Mouse (Mus musculus) intestine, postnatal 0 days (tissue): ENCODE measurements around the gene Bcl2l11. TPM values are rescaled to one million over a fixed set of nuclear protein-coding genes. Genes with fewer than 3 reads are reported as not detected.

ENCODE experiments used
- ATAC-seq: fragments of 200-750 bp; cut with Nextera tagmentation; 2 replicates; pipeline ENCODE4 v1.8.0; 2017; ENCODE audit warnings: mild to moderate bottlenecking, moderate TSS enrichment, moderate library complexity
- H3K27ac ChIP-seq: fragments of 300-500 bp; sonication (generic); 2 replicates; pipeline ENCODE4 v1.5.1; 2014; ENCODE audit warnings: mild to moderate bottlenecking, low read depth, low read length, moderate library complexity
- H3K27me3 ChIP-seq: fragments of 300-500 bp; sonication (generic); replicated peaks from 2 replicates; pipeline ENCODE4 v1.6.1; 2014; ENCODE audit warnings: low read length, mixed read lengths; ENCODE audit not compliant: control insufficient read depth, insufficient read depth
- H3K36me3 ChIP-seq: fragments of 300-500 bp; sonication (generic); 2 replicates; pipeline ENCODE4 v1.6.1; 2014; ENCODE audit warnings: mild to moderate bottlenecking, moderate library complexity; ENCODE audit not compliant: control insufficient read depth, insufficient read depth
- H3K4me1 ChIP-seq: fragments of 300-500 bp; sonication (generic); replicated peaks from 2 replicates; pipeline ENCODE4 v1.6.1; 2014; ENCODE audit warnings: antibody characterized with exemption, low read length, mixed read lengths; ENCODE audit not compliant: control insufficient read depth, insufficient read depth
- H3K4me2 ChIP-seq: fragments of 300-500 bp; sonication (generic); replicated peaks from 2 replicates; pipeline ENCODE4 v1.6.1; 2014; ENCODE audit warnings: low read depth, mild to moderate bottlenecking, moderate library complexity
- H3K4me3 ChIP-seq: fragments of 300-500 bp; sonication (generic); 2 replicates; pipeline ENCODE4 v1.5.1; 2014; ENCODE audit warnings: low read depth, low read length
- H3K9ac ChIP-seq: fragments of 300-500 bp; sonication (generic); 2 replicates; pipeline ENCODE4 v1.6.1; 2014; ENCODE audit warnings: mild to moderate bottlenecking, low read depth, low read length
- H3K9me3 ChIP-seq: fragments of 300-500 bp; sonication (generic); 2 replicates; pipeline ENCODE4 v1.6.1; 2016; ENCODE audit warnings: mixed run types; ENCODE audit not compliant: control insufficient read depth
- CTCF ChIP-seq: sonication (generic); IDR thresholded peaks from 2 replicates; pipeline ENCODE4 v1.5.1; 2016; ENCODE audit warnings: low read depth, mild to moderate bottlenecking, control low read depth, antibody characterized with exemption, moderate library complexity
- WGBS: fragments of 180-500 bp; shearing (Covaris S2); extraction: QIAGEN DNeasy Blood & Tissue Kit; methylation state at CpG from one replicate; pipeline ENCODE4 v1.1.7; 2014; 5-methylcytosine and 5-hydroxymethylcytosine counted together
- polyA plus RNA-seq: library from polyadenylated mRNA; unstranded; fragments of >200 nt; fragmentation: Nextera tagmentation; extraction: Ambion mirVana; gene quantifications from 2 replicates; pipeline ENCODE4 v1.2.1, GENCODE M21; 2015

The Bcl2l11 gene
- polyA plus RNA-seq, 1 experiment from 2014 or later: 7.5 TPM

DNA sequence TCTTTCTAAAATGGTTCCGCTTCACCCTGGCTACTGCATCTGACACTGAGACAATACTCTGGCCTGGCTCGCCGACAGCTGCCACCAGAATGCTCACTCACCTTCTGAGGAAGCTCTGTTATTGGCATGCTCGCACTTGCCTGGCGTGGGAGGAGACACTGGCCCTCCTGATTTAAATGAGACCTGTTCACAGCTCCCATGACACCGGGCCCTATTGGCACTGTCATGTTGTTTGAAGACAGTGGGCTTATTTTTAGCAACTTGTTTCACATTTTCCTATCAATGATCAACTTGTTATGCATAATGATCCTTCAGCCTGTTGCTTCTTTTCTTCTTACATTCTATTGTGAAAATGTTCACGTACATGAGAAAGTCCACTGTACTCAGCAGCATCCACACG is 37.3 kb downstream of the Bcl2l11 start:
- no peak overlapping the region for H3K4me2 ChIP-seq
- H3K27me3 ChIP-seq: no peaks in the 10 kb centered on the region
- no peak overlapping the region for H3K27ac ChIP-seq
- H3K4me3 ChIP-seq: no peak overlapping the region
- 89% methylated on average over 8 of the region's 8 CpGs for WGBS
- no peak for TF ChIP-seq CTCF
- no peak for ATAC-seq
- H3K9me3 ChIP-seq: no peaks in the 10 kb centered on the region
- 0 out of 2 replicates have a peak, but pooled peaks cover 4% of the 10 kb centered on the region for H3K4me1 ChIP-seq
- H3K9ac ChIP-seq: no peak overlapping the region
- H3K36me3 ChIP-seq: no peaks in the 10 kb centered on the region; the same call in 1 of the 2 replicates

DNA sequence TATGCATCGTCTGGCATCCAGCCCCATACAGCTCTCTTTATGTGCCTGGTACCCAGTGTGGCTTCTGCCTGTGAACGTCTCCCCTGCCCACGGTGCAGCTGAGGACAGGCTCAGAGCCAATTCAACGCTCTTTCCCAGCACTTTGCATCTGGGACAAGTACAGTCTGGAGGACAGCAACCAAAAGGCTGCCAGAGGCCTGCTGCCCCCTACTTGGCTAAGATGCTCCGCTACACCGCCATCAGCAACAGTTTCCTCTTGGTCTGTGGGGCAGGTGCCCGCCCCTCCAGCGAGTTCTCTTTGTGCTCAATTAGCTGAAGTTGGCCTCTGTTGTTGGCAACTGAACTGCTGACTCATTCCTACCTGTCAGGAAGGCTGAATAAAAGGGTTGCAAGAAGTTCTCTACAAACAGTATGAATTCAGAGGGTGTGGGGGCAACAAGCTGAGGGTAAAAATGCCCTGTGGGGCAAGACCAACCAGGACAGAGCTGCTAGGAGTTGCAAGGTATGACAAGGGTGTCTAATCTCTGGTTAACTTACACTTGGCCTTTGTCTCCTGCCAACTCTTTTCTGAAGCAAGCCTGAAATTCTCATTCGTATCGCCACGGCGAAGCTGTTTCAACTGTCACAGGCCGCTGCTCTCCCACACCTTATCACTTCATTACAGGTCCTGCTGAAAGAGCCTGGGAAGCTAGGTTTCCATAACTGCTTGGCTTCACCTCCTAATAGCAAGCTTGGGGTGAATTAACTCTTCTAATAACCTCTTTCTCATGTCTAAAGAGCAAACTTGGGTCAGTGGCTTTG is 41.0 kb downstream of the Bcl2l11 start:
- ATAC-seq: no peak
- 74% methylated on average over 13 of the region's 13 CpGs for WGBS
- H3K9me3 ChIP-seq: no peaks in the 10 kb centered on the region

DNA sequence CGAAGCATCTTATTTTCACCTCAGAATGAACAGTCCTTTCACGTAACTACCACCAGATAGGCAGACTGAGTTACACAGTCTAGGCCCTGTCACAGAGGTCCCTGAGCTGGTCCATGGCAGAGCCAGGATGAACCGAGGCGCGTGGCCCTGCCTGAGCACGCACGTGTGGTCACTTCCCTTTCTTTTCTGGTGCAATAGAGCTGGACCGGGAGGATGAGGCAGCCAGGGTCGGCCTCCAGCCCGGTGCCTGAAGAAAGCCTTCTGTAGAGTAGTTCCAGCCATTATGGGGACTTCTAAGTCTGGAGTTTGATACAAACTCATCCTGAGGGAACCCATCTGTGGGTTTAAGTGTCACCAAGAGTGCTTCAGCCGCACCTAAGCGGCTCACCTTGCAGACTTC is 42.1 kb downstream of the Bcl2l11 start:
- 91% methylated on average over 12 of the region's 12 CpGs for WGBS
- Histone ChIP-seq H3K27me3 (no peaks in the 10 kb centered on the region), H3K36me3 (no peaks in the 10 kb centered on the region), H3K27ac (no peak overlapping the region), H3K4me1 (0 out of 2 replicates have a peak, but pooled peaks cover 4% of the 10 kb centered on the region), H3K9me3 (no peaks in the 10 kb centered on the region), H3K4me3 (no peak overlapping the region), H3K4me2 (no peak overlapping the region), H3K9ac (no peak overlapping the region)
- no peak for ATAC-seq
- no peak for TF ChIP-seq CTCF

More for the DNA sequence above, 41.0 kb downstream of the Bcl2l11 start:
- H3K4me3 ChIP-seq: no peak overlapping the region
- H3K4me2 ChIP-seq: no peak overlapping the region
- H3K27me3 ChIP-seq: no peaks in the 10 kb centered on the region
- no peak overlapping the region for H3K27ac ChIP-seq
- H3K4me1 ChIP-seq: 0 out of 2 replicates have a peak, but pooled peaks cover 4% of the 10 kb centered on the region
- TF ChIP-seq CTCF: no peak
- H3K36me3 ChIP-seq: no peaks in the 10 kb centered on the region
- no peak overlapping the region for H3K9ac ChIP-seq

DNA sequence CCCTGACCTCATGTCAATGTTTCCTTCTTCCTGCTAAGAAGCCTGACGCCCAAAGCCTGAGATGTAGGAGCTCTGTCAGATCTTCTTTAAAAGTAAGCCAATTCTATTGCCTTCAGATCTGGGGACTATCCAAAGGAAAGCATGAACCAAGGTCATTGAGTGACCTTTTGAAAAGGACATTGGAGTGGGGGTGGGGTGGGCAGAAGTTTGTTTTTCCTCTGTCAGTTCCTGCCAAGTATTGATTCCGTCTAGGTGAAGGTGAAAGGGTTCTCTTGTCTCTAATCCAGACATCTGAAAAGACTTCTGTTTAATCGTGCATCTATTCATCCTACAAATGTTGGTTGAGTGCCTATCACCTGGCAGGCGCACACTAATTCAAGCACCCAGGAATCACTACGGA is 43.6 kb downstream of the Bcl2l11 start:
- H3K4me3 ChIP-seq: no peak overlapping the region
- 68% methylated on average over 5 of the region's 5 CpGs for WGBS
- no peaks in the 10 kb centered on the region for H3K27me3 ChIP-seq
- H3K9me3 ChIP-seq: no peaks in the 10 kb centered on the region
- no peak for ATAC-seq
- no peak overlapping the region for H3K27ac ChIP-seq
- no peaks in the 10 kb centered on the region for H3K36me3 ChIP-seq
- no peak overlapping the region for H3K4me2 ChIP-seq
- TF ChIP-seq CTCF: no peak
- 0 out of 2 replicates have a peak, but pooled peaks cover 4% of the 10 kb centered on the region for H3K4me1 ChIP-seq
- no peak overlapping the region for H3K9ac ChIP-seq

DNA sequence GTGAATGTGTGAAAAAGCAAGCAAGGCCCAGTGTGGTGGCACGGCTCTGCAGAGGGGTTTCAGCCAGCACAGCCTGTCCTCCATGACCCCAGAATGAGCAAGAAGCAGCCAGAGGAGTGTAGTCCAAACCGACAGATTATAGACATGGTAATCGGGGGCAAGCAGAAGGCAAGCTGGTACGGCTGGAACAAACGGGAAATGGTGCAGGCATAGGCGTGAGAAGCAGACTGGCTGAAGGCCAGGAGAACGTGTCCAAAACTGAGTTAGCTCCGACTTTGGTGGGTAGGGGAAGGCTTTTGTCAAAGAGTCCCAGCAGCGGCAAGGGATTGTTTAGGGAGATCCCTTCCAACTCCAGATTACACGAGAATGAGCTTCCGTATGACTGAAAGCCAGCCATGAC is 44.1 kb downstream of the Bcl2l11 start:
- Histone ChIP-seq H3K4me1 (0 out of 2 replicates have a peak, but pooled peaks cover 5% of the 10 kb centered on the region), H3K27me3 (no peaks in the 10 kb centered on the region), H3K9ac (no peak overlapping the region), H3K4me3 (no peak overlapping the region), H3K27ac (no peak overlapping the region), H3K4me2 (no peak overlapping the region), H3K36me3 (no peaks in the 10 kb centered on the region), H3K9me3 (no peaks in the 10 kb centered on the region)
- WGBS: 76% methylated on average over 11 of the region's 11 CpGs
- no peak for TF ChIP-seq CTCF
- no peak for ATAC-seq

DNA sequence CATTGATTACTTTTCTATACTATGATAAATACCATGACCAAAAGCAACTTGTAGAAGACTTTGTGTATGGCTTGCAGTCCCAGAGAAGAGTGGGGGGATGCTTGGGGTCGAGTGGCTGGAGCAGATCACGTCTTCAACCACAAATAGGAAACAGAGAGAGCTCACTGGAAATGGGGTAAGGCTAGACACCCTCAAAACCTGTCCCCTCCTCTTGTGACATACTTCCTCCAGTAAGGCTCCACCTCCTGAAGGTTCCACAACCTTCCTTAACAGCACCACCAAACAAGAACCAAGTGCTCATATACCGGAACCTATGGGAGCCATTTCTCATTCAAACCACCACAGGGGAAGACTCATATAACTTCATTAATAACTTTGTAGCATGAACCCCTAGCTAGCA is 44.8 kb downstream of the Bcl2l11 start:
- no peak for ATAC-seq
- H3K36me3 ChIP-seq: no peaks in the 10 kb centered on the region
- no peaks in the 10 kb centered on the region for H3K9me3 ChIP-seq
- H3K4me3 ChIP-seq: no peak overlapping the region
- 0 out of 2 replicates have a peak, but pooled peaks cover 10% of the 10 kb centered on the region for H3K4me1 ChIP-seq
- no peak overlapping the region for H3K4me2 ChIP-seq
- no peak overlapping the region for H3K9ac ChIP-seq
- WGBS: 95% methylated on average over 3 of the region's 3 CpGs
- no peak overlapping the region for H3K27ac ChIP-seq
- H3K27me3 ChIP-seq: no peaks in the 10 kb centered on the region
- no peak for TF ChIP-seq CTCF
